Mouse (Mus musculus) midbrain, embryonic 12.5 days (tissue): Measurements from ENCODE around the gene Ntf3. TPM values are rescaled to one million over a fixed set of nuclear protein-coding genes. Genes with fewer than 3 reads are reported as not detected.

Source experiments
- ATAC-seq: fragments of 200-750 bp; cut with Nextera tagmentation; 2 replicates; pipeline ENCODE4 v1.8.0; 2017; ENCODE audit warnings: low read depth, moderate TSS enrichment, moderate library complexity; ENCODE audit not compliant: low FRiP score
- H3K27ac ChIP-seq: fragments of 300-500 bp; sonication (generic); replicated peaks from 2 replicates; pipeline ENCODE4 v1.5.1; 2016; ENCODE audit warnings: mild to moderate bottlenecking
- H3K27me3 ChIP-seq: fragments of 300-500 bp; sonication (generic); 2 replicates; pipeline ENCODE4 v1.6.1; 2016; ENCODE audit warnings: mild to moderate bottlenecking
- H3K36me3 ChIP-seq: fragments of 300-500 bp; sonication (generic); 2 replicates; pipeline ENCODE4 v1.6.1; 2016
- H3K4me1 ChIP-seq: fragments of 300-500 bp; sonication (generic); 2 replicates; pipeline ENCODE4 v1.6.1; 2016
- H3K4me2 ChIP-seq: fragments of 300-500 bp; sonication (generic); replicated peaks from 2 replicates; pipeline ENCODE4 v1.6.1; 2016; ENCODE audit warnings: mild to moderate bottlenecking, moderate library complexity
- H3K4me3 ChIP-seq: fragments of 300-500 bp; sonication (generic); 2 replicates; pipeline ENCODE4 v1.5.1; 2016; ENCODE audit warnings: mild to moderate bottlenecking
- H3K9ac ChIP-seq: fragments of 300-500 bp; sonication (generic); replicated peaks from 2 replicates; pipeline ENCODE4 v1.6.1; 2016; ENCODE audit warnings: mild to moderate bottlenecking, moderate library complexity
- H3K9me3 ChIP-seq: fragments of 300-500 bp; sonication (generic); 2 replicates; pipeline ENCODE4 v1.6.1; 2016; ENCODE audit warnings: mild to moderate bottlenecking
- WGBS: fragments of 180-500 bp; shearing (Covaris S2); methylation state at CpG from one replicate; pipeline ENCODE4 v1.1.7; 2016; 5-methylcytosine and 5-hydroxymethylcytosine counted together
- polyA plus RNA-seq: library from polyadenylated mRNA; unstranded; fragments of >200 nt; fragmentation: Nextera tagmentation; extraction: Ambion mirVana; gene quantifications from 2 replicates; pipeline ENCODE4 v1.2.1, GENCODE M21; 2016

Ntf3 gene
- polyA plus RNA-seq, 1 experiment from 2014 or later: 2.3 TPM

- Histone ChIP-seq H3K9me3 (no peaks in the 10 kb centered on the region), H3K4me2 (no peak overlapping the region), H3K9ac (no peak overlapping the region), H3K36me3 (no peaks in the 10 kb centered on the region), H3K4me3 (no peak overlapping the region), H3K27ac (no peak overlapping the region), H3K4me1 (no peaks in the 10 kb centered on the region), H3K27me3 (no peaks in the 10 kb centered on the region; the same call in none of the 2 replicates)
- WGBS: 81% methylated on average over 2 of the region's 2 CpGs
- ATAC-seq: no peak
Measured at GRCm38 (mm10) chr6:126153154-126153553, 13.6 kb downstream of the Ntf3 start.

- no peak overlapping the region for H3K4me3 ChIP-seq
- 83% methylated on average over 5 of the region's 5 CpGs for WGBS
- H3K36me3 ChIP-seq: no peaks in the 10 kb centered on the region
- H3K4me2 ChIP-seq: no peak overlapping the region
- ATAC-seq: no peak
- H3K27me3 ChIP-seq: no peaks in the 10 kb centered on the region
- no peak overlapping the region for H3K27ac ChIP-seq
- no peaks in the 10 kb centered on the region for H3K9me3 ChIP-seq
- no peak overlapping the region for H3K9ac ChIP-seq
- no peaks in the 10 kb centered on the region for H3K4me1 ChIP-seq
Measured at GRCm38 (mm10) chr6:126143659-126144058, 23.1 kb downstream of the Ntf3 start.

GRCm38 (mm10) chr6:126142741-126143140, 24.0 kb downstream of the Ntf3 start:
- no peak for ATAC-seq
- 73% methylated on average over 3 of the region's 3 CpGs for WGBS

DNA sequence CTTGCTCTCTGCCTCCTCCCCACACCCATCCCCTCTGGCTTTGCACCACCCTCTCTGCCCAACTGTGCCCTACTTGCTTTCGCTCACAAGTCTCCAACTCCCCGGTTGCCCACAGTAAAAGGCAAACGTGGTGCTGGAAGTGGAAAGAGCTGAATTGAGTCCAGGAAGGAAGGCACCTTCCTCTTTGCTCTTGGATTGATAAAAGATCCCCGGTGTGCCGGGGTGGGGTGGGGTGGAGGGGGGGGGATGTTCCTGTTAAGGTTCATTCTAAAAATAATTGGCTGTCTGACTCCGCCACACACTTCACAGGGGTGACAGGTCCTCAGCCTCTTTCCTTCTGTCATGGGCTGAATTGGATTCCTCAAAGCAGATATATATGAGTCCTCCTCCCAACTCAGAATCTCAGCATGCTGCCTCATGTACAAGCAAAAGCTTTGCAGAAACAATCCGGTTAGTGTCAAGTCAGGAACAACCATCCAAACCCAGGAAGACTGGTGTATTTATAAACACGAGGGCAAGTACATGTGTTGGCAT, 24.6 kb downstream of the Ntf3 start:
- H3K36me3 ChIP-seq: no peaks in the 10 kb centered on the region
- H3K9me3 ChIP-seq: no peaks in the 10 kb centered on the region
- H3K4me2 ChIP-seq: no peak overlapping the region
- no peak for ATAC-seq
- no peak overlapping the region for H3K27ac ChIP-seq
- H3K4me1 ChIP-seq: no peaks in the 10 kb centered on the region
- no peak overlapping the region for H3K9ac ChIP-seq
- 79% methylated on average over 8 of the region's 8 CpGs for WGBS
- H3K4me3 ChIP-seq: no peak overlapping the region
- H3K27me3 ChIP-seq: no peaks in the 10 kb centered on the region

More at GRCm38 (mm10) chr6:126142741-126143140, 24.0 kb downstream of the Ntf3 start:
- Histone ChIP-seq H3K27me3 (no peaks in the 10 kb centered on the region), H3K9ac (no peak overlapping the region), H3K9me3 (no peaks in the 10 kb centered on the region), H3K4me1 (no peaks in the 10 kb centered on the region), H3K27ac (no peak overlapping the region), H3K4me3 (no peak overlapping the region), H3K36me3 (no peaks in the 10 kb centered on the region), H3K4me2 (no peak overlapping the region)

DNA sequence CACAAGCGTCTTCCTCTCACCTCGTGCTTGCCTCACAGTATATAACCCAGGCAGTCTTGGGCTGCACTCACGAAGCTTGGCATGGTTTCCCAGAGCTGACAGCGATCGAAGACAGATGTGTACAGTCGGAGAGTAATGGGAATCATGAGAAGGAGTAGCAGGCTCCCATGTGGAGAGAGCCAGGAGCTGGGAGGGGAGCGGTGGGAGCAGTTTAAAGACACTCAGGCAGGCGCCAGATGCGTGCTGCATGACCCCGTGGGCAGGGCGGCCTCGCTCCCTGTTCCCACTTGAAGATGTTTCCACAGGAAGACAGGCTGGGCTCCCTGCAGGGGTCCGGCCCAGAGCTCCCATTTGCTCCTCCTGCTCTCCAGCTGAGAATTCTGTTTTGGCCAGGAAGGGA, 25.2 kb downstream of the Ntf3 start:
- H3K27ac ChIP-seq: no peak overlapping the region
- 76% methylated on average over 13 of the region's 13 CpGs for WGBS
- H3K4me2 ChIP-seq: no peak overlapping the region
- ATAC-seq: no peak
- no peaks in the 10 kb centered on the region for H3K27me3 ChIP-seq
- H3K9me3 ChIP-seq: no peaks in the 10 kb centered on the region
- no peak overlapping the region for H3K9ac ChIP-seq
- H3K36me3 ChIP-seq: no peaks in the 10 kb centered on the region
- no peak overlapping the region for H3K4me3 ChIP-seq
- no peaks in the 10 kb centered on the region for H3K4me1 ChIP-seq

- no peak overlapping the region for H3K9ac ChIP-seq
- no peak overlapping the region for H3K27ac ChIP-seq
- H3K36me3 ChIP-seq: no peaks in the 10 kb centered on the region
- 94% methylated on average over 6 of the region's 6 CpGs for WGBS
- H3K4me3 ChIP-seq: no peak overlapping the region
- no peak overlapping the region for H3K4me2 ChIP-seq
- ATAC-seq: no peak
- no peaks in the 10 kb centered on the region for H3K4me1 ChIP-seq
- H3K9me3 ChIP-seq: no peaks in the 10 kb centered on the region
- H3K27me3 ChIP-seq: no peaks in the 10 kb centered on the region
Measured at GRCm38 (mm10) chr6:126140961-126141360, 25.7 kb downstream of the Ntf3 start.

GRCm38 (mm10) chr6:126140416-126140815, 26.3 kb downstream of the Ntf3 start:
- no peak overlapping the region for H3K4me3 ChIP-seq
- no peak for ATAC-seq
- no peak overlapping the region for H3K27ac ChIP-seq
- no peak overlapping the region for H3K9ac ChIP-seq
- no peaks in the 10 kb centered on the region for H3K9me3 ChIP-seq
- no peaks in the 10 kb centered on the region for H3K27me3 ChIP-seq
- H3K4me2 ChIP-seq: no peak overlapping the region
- no peaks in the 10 kb centered on the region for H3K36me3 ChIP-seq
- 79% methylated on average over 2 of the region's 2 CpGs for WGBS
- H3K4me1 ChIP-seq: no peaks in the 10 kb centered on the region

GRCm38 (mm10) chr6:126134155-126134906, 32.4 kb downstream of the Ntf3 start:
- Histone ChIP-seq H3K9me3 (no peaks in the 10 kb centered on the region), H3K27me3 (no peaks in the 10 kb centered on the region), H3K36me3 (no peaks in the 10 kb centered on the region), H3K9ac (no peak overlapping the region), H3K27ac (no peak overlapping the region), H3K4me2 (no peak overlapping the region), H3K4me3 (no peak overlapping the region), H3K4me1 (no peaks in the 10 kb centered on the region)
- 85% methylated on average over 19 of the region's 19 CpGs for WGBS
- no peak for ATAC-seq

GRCm38 (mm10) chr6:126128238-126128637, 38.5 kb downstream of the Ntf3 start:
- Histone ChIP-seq H3K4me3 (no peak overlapping the region), H3K27me3 (no peaks in the 10 kb centered on the region), H3K9me3 (no peaks in the 10 kb centered on the region), H3K4me2 (no peak overlapping the region), H3K27ac (no peak overlapping the region), H3K9ac (no peak overlapping the region), H3K36me3 (no peaks in the 10 kb centered on the region), H3K4me1 (no peaks in the 10 kb centered on the region)
- ATAC-seq: no peak
- WGBS: 73% methylated on average over 7 of the region's 7 CpGs

DNA sequence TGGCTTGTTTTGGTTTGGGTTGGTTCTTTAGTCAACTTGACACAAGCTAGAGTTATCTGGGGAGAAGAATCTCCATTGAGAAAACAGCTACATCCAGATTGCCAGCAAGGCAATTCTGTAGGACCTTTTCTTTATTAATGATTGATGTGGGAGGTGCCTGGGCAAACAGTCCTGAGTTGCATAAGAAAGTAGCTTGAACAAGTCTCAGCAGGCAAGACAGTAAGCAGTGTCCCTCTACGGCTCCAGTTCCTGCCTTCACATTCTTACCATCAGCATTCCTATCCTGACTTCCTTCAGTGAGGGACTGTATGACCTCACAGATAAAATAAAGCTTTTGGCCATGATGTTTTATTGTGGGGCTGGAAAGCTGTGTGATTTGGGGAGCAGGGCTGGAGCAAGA, 48.5 kb downstream of the Ntf3 start:
- no peak overlapping the region for H3K4me3 ChIP-seq
- H3K4me1 ChIP-seq: peaks cover 11% of the 10 kb centered on the region
- no peaks in the 10 kb centered on the region for H3K36me3 ChIP-seq
- H3K27ac ChIP-seq: no peak overlapping the region
- H3K27me3 ChIP-seq: no peaks in the 10 kb centered on the region
- H3K4me2 ChIP-seq: no peak overlapping the region
- no peak for ATAC-seq
- WGBS: 79% methylated on average over 1 of the region's 1 CpGs
- no peak overlapping the region for H3K9ac ChIP-seq
- H3K9me3 ChIP-seq: no peaks in the 10 kb centered on the region

- Histone ChIP-seq H3K27me3 (no peaks in the 10 kb centered on the region), H3K9ac (no peak overlapping the region), H3K27ac (no peak overlapping the region), H3K36me3 (no peaks in the 10 kb centered on the region), H3K4me3 (no peak overlapping the region), H3K4me2 (no peak overlapping the region), H3K9me3 (no peaks in the 10 kb centered on the region), H3K4me1 (peaks cover 11% of the 10 kb centered on the region)
- no peak for ATAC-seq
- 89% methylated on average over 8 of the region's 8 CpGs for WGBS
Measured at GRCm38 (mm10) chr6:126117191-126117590, 49.5 kb downstream of the Ntf3 start.

GRCm38 (mm10) chr6:126114934-126115633, 51.6 kb downstream of the Ntf3 start:
- H3K9me3 ChIP-seq: no peaks in the 10 kb centered on the region
- H3K27ac ChIP-seq: no peak overlapping the region
- 74% methylated on average over 10 of the region's 10 CpGs for WGBS
- H3K4me1 ChIP-seq: peaks cover 11% of the 10 kb centered on the region
- no peak for ATAC-seq
- no peak overlapping the region for H3K9ac ChIP-seq
- H3K36me3 ChIP-seq: no peaks in the 10 kb centered on the region
- no peak overlapping the region for H3K4me3 ChIP-seq
- H3K4me2 ChIP-seq: no peak overlapping the region
- no peaks in the 10 kb centered on the region for H3K27me3 ChIP-seq
